Mouse (Mus musculus) monocyte, adult 2 months (primary cell): ENCODE data around the gene Podxl2.

Experiments
- DNase-seq, 2 experiments: peaks; one replicate each; pipeline ENCODE4 v3.0.0; 2022; ENCODE audit warnings: low spot score in 2 of 2, low read depth in 1 of 2

Podxl2 gene

DNA sequence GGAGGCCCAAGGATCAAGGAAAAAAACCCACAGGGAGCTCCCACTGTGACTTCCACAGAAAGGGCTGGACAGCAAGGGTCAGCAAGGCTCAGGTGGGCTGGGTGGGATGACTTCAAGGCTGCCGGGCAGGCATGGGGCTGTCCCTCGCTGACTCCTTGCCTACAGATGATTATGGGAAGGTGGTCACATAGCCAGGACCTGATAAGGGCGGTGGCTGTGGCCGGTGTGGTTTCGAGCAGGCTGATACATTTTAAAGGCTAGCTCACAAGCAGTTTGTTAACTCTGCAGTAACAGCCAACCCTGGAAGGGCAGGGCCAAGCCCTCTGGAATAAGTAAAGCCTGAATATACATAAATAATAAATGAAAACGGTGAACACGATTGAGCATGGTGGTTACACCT lies 71.8 kb downstream of the Podxl2 start:
- DNase-seq = no peak

DNA sequence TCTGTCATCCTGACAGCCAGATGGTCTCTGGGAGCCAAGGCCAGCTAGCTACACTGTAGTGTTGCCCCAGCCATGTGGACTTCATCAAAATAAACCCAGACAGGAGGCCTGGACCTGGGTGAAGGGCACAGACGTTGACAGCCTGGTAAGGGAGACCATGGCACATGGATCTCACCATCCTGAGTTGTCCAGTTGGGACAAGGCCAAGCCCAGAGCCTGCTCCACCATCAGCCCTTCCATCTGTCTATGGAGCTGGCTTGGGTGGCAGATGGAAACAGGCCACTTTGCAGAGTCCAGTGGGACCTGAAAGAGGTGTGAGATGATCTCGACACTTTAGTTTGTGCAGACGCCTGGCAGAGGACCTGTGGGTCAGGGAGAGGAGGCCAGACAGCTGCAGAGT lies 74.1 kb downstream of the Podxl2 start:
- DNase-seq = no peak

- DNase-seq = no peak
Observed at GRCm38 (mm10) chr6:88800191-88800590, 74.7 kb downstream of the Podxl2 start.

DNA sequence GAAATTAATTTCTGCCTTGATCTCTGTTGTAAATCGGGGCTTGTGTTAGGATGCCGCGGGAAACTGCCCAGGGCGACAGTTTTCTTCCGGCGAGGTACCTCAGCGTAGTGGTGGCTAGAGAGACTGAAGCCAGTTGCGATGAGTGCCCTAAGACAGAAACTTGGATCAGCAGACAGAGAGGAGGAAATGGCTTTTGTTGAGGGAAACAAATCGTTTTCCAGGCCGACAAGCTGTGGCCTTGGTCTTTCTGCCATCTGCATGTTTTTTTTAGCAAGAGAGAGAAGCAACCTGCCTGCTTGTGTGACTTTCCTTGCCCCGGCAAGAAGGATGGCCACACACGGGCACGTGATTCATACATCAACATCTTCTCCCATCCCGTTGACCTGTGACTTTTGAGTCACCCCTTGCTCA lies 80.3 kb downstream of the Podxl2 start:
- DNase-seq = no peak

DNA sequence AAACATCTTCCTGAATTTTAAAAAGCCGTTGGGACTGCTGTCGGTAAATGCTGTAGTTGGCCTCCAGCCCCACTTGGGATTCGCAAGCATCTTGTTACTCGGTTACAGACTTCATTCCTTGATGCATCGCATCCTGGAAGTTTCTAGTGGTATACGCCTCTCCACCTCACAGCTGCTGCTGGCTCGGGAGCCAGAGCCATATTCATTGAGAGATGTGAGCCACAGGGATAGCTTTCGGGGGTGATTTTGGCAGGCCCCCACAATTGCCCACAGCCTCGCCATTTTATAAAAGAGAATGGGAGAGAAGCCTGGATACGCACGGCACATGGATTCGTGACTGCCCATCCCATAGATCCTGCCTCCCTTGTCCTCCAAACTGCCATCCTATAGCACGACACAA lies 81.0 kb downstream of the Podxl2 start:
- DNase-seq = no peak

DNA sequence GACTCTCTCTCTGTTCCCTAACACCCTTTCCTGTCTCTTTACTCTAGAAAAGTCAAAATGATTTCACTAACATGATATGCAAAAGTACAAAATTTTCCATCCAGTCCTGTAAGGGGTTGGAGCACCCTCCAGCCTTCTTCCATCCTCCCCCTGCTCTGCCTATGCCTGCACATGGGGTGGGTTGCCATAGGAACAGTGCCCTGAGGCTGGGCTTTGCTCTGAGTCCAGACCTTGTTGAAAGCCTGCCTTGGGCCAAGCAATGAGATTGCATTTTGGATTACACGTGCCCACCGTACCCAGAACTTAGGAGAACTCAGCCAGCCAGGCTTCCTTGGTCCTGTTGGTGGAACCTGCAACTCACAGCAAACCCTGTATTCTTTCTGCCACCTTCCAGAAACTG lies 81.6 kb downstream of the Podxl2 start:
- DNase-seq = no peak
